Mouse (Mus musculus): Measurements from ENCODE around the gene Herc2. TPM values are rescaled to one million over a fixed set of nuclear protein-coding genes. Genes with fewer than 3 reads are reported as not detected.

Herc2 gene
- polyA plus RNA-seq, 1 experiment from 2014 or later, result 19.8 TPM

DNA sequence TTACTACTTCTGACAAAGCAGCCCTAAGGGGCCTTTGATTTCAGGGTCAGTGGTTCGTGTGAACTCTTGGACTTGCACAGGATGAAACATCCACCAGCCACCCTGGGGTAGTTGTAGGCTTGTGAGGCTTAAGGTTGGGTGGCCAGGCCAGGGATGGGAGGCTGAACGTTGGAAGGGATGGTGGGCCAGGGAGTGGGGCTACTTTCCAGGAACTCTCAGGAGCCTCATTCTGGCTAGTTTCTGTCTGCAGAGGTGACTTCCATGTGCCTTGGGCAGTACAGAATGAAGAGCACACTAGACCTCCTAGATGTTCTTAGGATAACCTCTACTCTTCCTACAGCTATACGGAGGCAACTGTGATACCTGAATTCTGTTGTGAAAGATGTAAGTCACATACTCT lies 186.6 kb downstream of the Herc2 start:
- Histone ChIP-seq H3K4me1 (peaks cover 31% of the 10 kb centered on the region), H3K9me3 (no peaks in the 10 kb centered on the region), H3K4me3 (no peak overlapping the region), H3K36me3 (replicated peaks) (peaks cover 22% of the 10 kb centered on the region), H3K27me3 (ENCODE audit: poor library complexity, severe bottlenecking) (no peaks in the 10 kb centered on the region), H3K27ac (peak overlapping the region; percentile 59)
- peak; percentile 11 for DNase-seq (ENCODE audit: extremely low spot score, low spot score)
- WGBS, result 70% methylated on average over 3 of the region's 3 CpGs

DNA sequence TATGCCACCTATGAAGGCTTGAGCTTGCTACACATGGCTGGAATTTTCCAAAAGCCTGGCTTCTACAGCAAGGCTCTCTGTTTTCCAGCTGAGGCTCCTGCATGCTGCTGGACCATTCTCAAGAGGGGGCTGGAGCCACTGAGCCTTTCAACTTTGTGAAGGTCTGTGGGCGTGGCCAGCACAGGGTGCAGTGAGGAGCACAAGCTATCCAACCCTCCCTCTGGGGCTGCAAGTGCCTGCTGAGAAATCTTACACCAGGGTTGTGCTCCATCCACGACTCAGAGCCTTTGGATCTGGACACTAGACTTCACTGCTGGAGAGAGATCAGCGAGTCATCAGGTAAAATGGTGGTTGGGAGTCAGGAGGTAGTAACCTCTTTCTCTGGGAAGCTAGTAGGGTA lies 189.5 kb downstream of the Herc2 start, which contains the start of gene Oca2:
Oca2 (plus strand) TSS at position 218 of the 400 bp plus-strand sequence.
- peaks cover 47% of the 10 kb centered on the region for H3K4me1 ChIP-seq
- no peaks in the 10 kb centered on the region for H3K36me3 ChIP-seq (replicated peaks)
- DNase-seq (ENCODE audit: extremely low spot score, low spot score), result no peak
- WGBS, result 47% methylated on average over 3 of the region's 3 CpGs
- no peaks in the 10 kb centered on the region for H3K27me3 ChIP-seq (ENCODE audit: poor library complexity, severe bottlenecking)
- no peak within 1 kb of the TSS for H3K4me3 ChIP-seq
- no peak within 1 kb of the TSS for H3K27ac ChIP-seq
- no peaks in the 10 kb centered on the region for H3K9me3 ChIP-seq

DNA sequence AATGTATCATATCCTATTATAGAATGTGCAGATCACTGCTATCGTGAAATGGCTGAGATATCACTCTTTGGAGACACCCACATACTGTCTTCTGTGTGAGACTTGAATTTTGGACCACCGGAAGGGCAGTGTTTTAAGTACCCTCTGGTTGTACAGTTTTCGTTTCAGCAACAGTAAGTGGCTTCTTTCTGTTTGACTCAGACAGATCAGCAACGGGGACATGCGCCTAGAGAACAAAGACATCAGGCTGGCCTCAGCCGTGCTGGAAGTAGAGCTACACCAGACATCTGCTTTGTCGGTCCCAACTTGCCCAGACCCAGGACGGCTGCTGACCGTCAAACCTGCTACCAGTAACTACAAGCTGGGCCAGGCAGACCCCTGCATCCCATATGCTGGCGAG lies 204.6 kb downstream of the Herc2 start:
- Histone ChIP-seq H3K36me3 (replicated peaks) (no peaks in the 10 kb centered on the region), H3K4me3 (no peak overlapping the region), H3K9me3 (0 out of 2 replicates have a peak, but pooled peaks cover 4% of the 10 kb centered on the region), H3K27ac (no peak overlapping the region), H3K27me3 (ENCODE audit: poor library complexity, severe bottlenecking) (no peaks in the 10 kb centered on the region), H3K4me1 (no peaks in the 10 kb centered on the region)
- no peak for DNase-seq (ENCODE audit: extremely low spot score, low spot score)
- WGBS, result 87% methylated on average over 10 of the region's 10 CpGs

DNA sequence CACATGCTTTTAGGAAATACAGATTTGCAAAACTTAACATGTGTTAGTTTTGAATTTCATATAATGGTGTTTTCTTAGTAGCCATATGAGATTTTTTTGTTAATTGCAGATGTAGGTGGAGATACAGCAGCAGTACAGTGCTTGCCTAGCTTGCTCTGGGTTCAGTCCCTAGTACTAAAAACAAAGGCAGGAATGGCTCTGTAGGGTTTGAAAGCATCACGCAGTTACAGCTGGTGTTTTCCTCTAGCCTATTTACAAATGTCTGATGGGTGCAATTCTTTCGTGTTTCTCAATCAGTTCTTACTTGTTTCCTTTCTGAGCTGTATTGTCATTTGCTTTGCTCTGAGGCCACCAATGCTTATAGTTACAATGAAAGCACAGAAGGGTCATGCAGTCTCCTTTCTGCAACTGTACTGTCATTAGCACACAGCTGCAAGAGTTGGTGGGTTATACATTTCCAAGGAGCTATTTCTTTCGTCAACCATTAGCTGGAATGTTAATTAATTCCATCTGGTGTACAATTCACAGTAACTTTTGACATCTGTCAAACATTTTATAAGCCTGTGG lies 208.0 kb downstream of the Herc2 start:
- 78% methylated on average over 3 of the region's 3 CpGs for WGBS
- no peak overlapping the region for H3K27ac ChIP-seq
- DNase-seq (ENCODE audit: extremely low spot score, low spot score), result no peak

DNA sequence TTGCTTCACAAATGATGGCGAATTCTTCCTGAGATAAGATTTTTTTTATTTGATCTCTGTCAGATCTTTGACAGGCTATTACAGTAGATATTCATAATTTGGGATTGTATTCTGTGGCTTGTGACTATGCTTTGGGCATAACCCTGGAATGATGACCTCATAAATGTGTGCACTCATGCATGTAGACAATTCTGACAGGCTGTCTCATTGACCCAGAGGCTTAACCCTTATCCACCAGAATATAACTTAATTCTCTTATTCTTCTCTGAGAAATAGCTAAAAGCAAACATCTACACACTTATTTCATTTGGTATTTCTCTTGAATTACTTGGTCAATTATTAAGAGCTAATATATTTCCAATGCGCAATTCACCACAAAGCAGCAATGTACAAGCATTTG lies 227.5 kb downstream of the Herc2 start:
- Histone ChIP-seq H3K27me3 (ENCODE audit: poor library complexity, severe bottlenecking) (no peaks in the 10 kb centered on the region), H3K4me1 (no peaks in the 10 kb centered on the region), H3K4me3 (no peak overlapping the region), H3K36me3 (replicated peaks) (no peaks in the 10 kb centered on the region), H3K27ac (no peak overlapping the region), H3K9me3 (no peaks in the 10 kb centered on the region)
- 88% methylated on average over 2 of the region's 2 CpGs for WGBS
- DNase-seq (ENCODE audit: extremely low spot score, low spot score), result no peak

More for the DNA sequence above, 208.0 kb downstream of the Herc2 start:
- no peak overlapping the region for H3K4me3 ChIP-seq
- H3K27me3 ChIP-seq (ENCODE audit: poor library complexity, severe bottlenecking), result no peaks in the 10 kb centered on the region
- no peaks in the 10 kb centered on the region for H3K9me3 ChIP-seq
- H3K36me3 ChIP-seq (replicated peaks), result no peaks in the 10 kb centered on the region
- no peaks in the 10 kb centered on the region for H3K4me1 ChIP-seq

Other genes starting within 250 kb of the Herc2 start
- 87.6 and 88.4 TPM in 2 replicates for gene Cyfip1, start 208.5 kb upstream of the Herc2 start, polyA plus RNA-seq (2016; fragmentation: Nextera tagmentation; extraction: Ambion mirVana)
- 39.5 and 42.9 TPM in 2 replicates for gene Nipa2, start 87.7 kb upstream of the Herc2 start, polyA plus RNA-seq (2016; fragmentation: Nextera tagmentation; extraction: Ambion mirVana)
- 6.4 and 6.5 TPM in 2 replicates for gene Nipa1, start 30.2 kb upstream of the Herc2 start, polyA plus RNA-seq (2016; fragmentation: Nextera tagmentation; extraction: Ambion mirVana)
- 0.55 and 1.1 TPM in 2 replicates for gene Oca2, start 189.6 kb downstream of the Herc2 start, polyA plus RNA-seq (2016; fragmentation: Nextera tagmentation; extraction: Ambion mirVana)